Mouse (Mus musculus) embryonic facial prominence, embryonic 15.5 days (tissue): ENCODE measurements around the gene Ermp1. TPM values are rescaled to one million over a fixed set of nuclear protein-coding genes. Genes with fewer than 3 reads are reported as not detected.

ENCODE experiments used
- polyA plus RNA-seq: library from polyadenylated mRNA; unstranded; fragments of >200 nt; fragmentation: Nextera tagmentation; extraction: Ambion mirVana; gene quantifications from 2 replicates; pipeline ENCODE4 v1.2.1, GENCODE M21; 2015

Gene Ermp1
- polyA plus RNA-seq, 1 experiment from 2014 or later, result 23.4 TPM

Other genes with a start within 250 kb of the Ermp1 start
- not detected in 2 replicates for gene Pdcd1lg2, start 237.5 kb downstream of the Ermp1 start, polyA plus RNA-seq
- gene Ric1, start 126.1 kb downstream of the Ermp1 start, polyA plus RNA-seq, result 20.1 and 20.3 TPM in 2 replicates
- 4.6 and 5.4 TPM in 2 replicates for gene Mlana, start 49.4 kb upstream of the Ermp1 start, polyA plus RNA-seq
- gene 9930021J03Rik, start 157.6 kb upstream of the Ermp1 start, polyA plus RNA-seq, result 5.6 and 5.7 TPM in 2 replicates
- 15.8 and 16.2 TPM in 2 replicates for gene Ranbp6, start 164.6 kb upstream of the Ermp1 start, polyA plus RNA-seq